Mouse (Mus musculus): ENCODE data around the gene Ptges. TPM values are rescaled to one million over a fixed set of nuclear protein-coding genes. Genes with fewer than 3 reads are reported as not detected.
"Not testable (repeated sequence)": the region's sequence is repeated elsewhere in the genome, so short reads cannot be mapped to it uniquely, and the experiment has no call there.

Gene Ptges
- polyA plus RNA-seq, 1 experiment from 2014 or later, result 7.2 TPM

DNA sequence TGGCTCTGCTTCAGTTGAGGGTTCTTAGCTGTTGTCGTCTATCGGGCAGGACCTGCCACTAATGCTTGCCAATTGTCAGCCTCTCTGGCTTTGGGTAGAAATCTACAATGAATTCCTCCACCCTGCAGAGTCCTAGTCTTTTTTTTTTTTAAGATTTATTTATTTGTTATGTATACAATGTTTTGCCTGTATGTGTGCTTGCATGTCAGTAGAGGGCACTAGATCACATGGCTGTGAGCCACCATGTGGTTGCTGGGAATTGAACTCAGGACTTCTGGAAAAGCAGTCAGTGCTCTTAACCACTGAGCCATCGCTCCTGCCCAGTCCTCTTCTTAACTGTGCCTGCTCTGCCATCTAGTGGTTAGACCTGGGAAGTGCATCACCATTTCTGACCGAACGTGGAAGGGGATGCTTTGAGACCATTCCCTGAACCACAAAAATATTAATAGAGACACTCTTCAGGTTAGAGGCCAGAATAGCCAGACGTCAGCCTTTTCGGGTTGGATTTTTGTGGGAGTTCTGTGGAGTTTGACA is 4.3 kb upstream of the Ptges start:
- Histone ChIP-seq H3K4me2 (replicated peaks; ENCODE audit: low read depth, low read length) (no peak overlapping the region), H3K27me3 (ENCODE audit: control insufficient read depth, insufficient read depth, low read length) (0 out of 2 replicates have a peak, but pooled peaks cover 2% of the 10 kb centered on the region), H3K4me3 (ENCODE audit: low read length) (no peak overlapping the region), H3K9me3 (ENCODE audit: control insufficient read depth, low read length) (no peaks in the 10 kb centered on the region), H3K4me1 (ENCODE audit: control insufficient read depth, insufficient read depth, low read length) (0 out of 2 replicates have a peak, but pooled peaks cover 3% of the 10 kb centered on the region), H3K9ac (ENCODE audit: low read depth, low read length) (no peak overlapping the region), H3K27ac (ENCODE audit: low read depth, low read length) (no peak overlapping the region), H3K36me3 (ENCODE audit: control insufficient read depth, insufficient read depth, low read length) (no peaks in the 10 kb centered on the region)
- no peak for ATAC-seq (ENCODE audit: low FRiP score, low TSS enrichment)
- 20% methylated on average over 7 of the region's 7 CpGs for WGBS

GRCm38 (mm10) chr2:30933032-30933431 is 3.4 kb upstream of the Ptges start:
- WGBS, result 82% methylated on average over 6 of the region's 6 CpGs
- H3K27ac ChIP-seq (ENCODE audit: low read depth, low read length), result no peak overlapping the region
- H3K4me3 ChIP-seq (ENCODE audit: low read length), result no peak overlapping the region
- no peaks in the 10 kb centered on the region for H3K36me3 ChIP-seq (ENCODE audit: control insufficient read depth, insufficient read depth, low read length)
- ATAC-seq (ENCODE audit: low FRiP score, low TSS enrichment), result no peak
- no peak overlapping the region for H3K9ac ChIP-seq (ENCODE audit: low read depth, low read length)
- H3K4me1 ChIP-seq (ENCODE audit: control insufficient read depth, insufficient read depth, low read length), result 0 out of 2 replicates have a peak, but pooled peaks cover 11% of the 10 kb centered on the region
- H3K27me3 ChIP-seq (ENCODE audit: control insufficient read depth, insufficient read depth, low read length), result 0 out of 2 replicates have a peak, but pooled peaks cover 2% of the 10 kb centered on the region
- H3K4me2 ChIP-seq (replicated peaks; ENCODE audit: low read depth, low read length), result no peak overlapping the region
- no peaks in the 10 kb centered on the region for H3K9me3 ChIP-seq (ENCODE audit: control insufficient read depth, low read length)

- 80% methylated on average over 3 of the region's 3 CpGs for WGBS
Observed at GRCm38 (mm10) chr2:30931922-30932321, 2.3 kb upstream of the Ptges start.

GRCm38 (mm10) chr2:30930846-30931245 is 1.2 kb upstream of the Ptges start:
- not testable (repeated sequence) for H3K9me3 ChIP-seq (ENCODE audit: control insufficient read depth, low read length); ATAC-seq (ENCODE audit: low FRiP score, low TSS enrichment); H3K27ac ChIP-seq (ENCODE audit: low read depth, low read length); H3K36me3 ChIP-seq (ENCODE audit: control insufficient read depth, insufficient read depth, low read length); H3K9ac ChIP-seq (ENCODE audit: low read depth, low read length); H3K27me3 ChIP-seq (ENCODE audit: control insufficient read depth, insufficient read depth, low read length); H3K4me3 ChIP-seq (ENCODE audit: low read length); H3K4me2 ChIP-seq (replicated peaks; ENCODE audit: low read depth, low read length)
- peaks cover 24% of the 10 kb centered on the region; the same call in 1 of the 2 replicates for H3K4me1 ChIP-seq (ENCODE audit: control insufficient read depth, insufficient read depth, low read length)
- 78% methylated on average over 2 of the region's 2 CpGs for WGBS

More at GRCm38 (mm10) chr2:30931922-30932321, 2.3 kb upstream of the Ptges start:
- Histone ChIP-seq H3K4me2 (replicated peaks; ENCODE audit: low read depth, low read length) (no peak overlapping the region), H3K9me3 (ENCODE audit: control insufficient read depth, low read length) (no peaks in the 10 kb centered on the region), H3K27me3 (ENCODE audit: control insufficient read depth, insufficient read depth, low read length) (0 out of 2 replicates have a peak, but pooled peaks cover 2% of the 10 kb centered on the region), H3K4me1 (ENCODE audit: control insufficient read depth, insufficient read depth, low read length) (peaks cover 20% of the 10 kb centered on the region; the same call in 1 of the 2 replicates), H3K36me3 (ENCODE audit: control insufficient read depth, insufficient read depth, low read length) (no peaks in the 10 kb centered on the region), H3K4me3 (ENCODE audit: low read length) (no peak overlapping the region), H3K9ac (ENCODE audit: low read depth, low read length) (no peak overlapping the region), H3K27ac (ENCODE audit: low read depth, low read length) (no peak overlapping the region)
- no peak for ATAC-seq (ENCODE audit: low FRiP score, low TSS enrichment)

GRCm38 (mm10) chr2:30928893-30929482 is 675 bp downstream of the Ptges start:
- Histone ChIP-seq H3K9ac (ENCODE audit: low read depth, low read length) (no peak overlapping the region), H3K9me3 (ENCODE audit: control insufficient read depth, low read length) (no peaks in the 10 kb centered on the region), H3K27me3 (ENCODE audit: control insufficient read depth, insufficient read depth, low read length) (no peaks in the 10 kb centered on the region), H3K4me1 (ENCODE audit: control insufficient read depth, insufficient read depth, low read length) (peaks cover 24% of the 10 kb centered on the region; the same call in 1 of the 2 replicates), H3K4me2 (replicated peaks; ENCODE audit: low read depth, low read length) (peak overlapping the region; percentile 41), H3K27ac (ENCODE audit: low read depth, low read length) (no peak overlapping the region), H3K4me3 (ENCODE audit: low read length) (peak overlapping the region; percentile 14; the same call in 1 of the 2 replicates), H3K36me3 (ENCODE audit: control insufficient read depth, insufficient read depth, low read length) (no peaks in the 10 kb centered on the region)
- 19% methylated on average over 12 of the region's 12 CpGs for WGBS
- peak; percentile 41; the same call in 1 of the 2 replicates for ATAC-seq (ENCODE audit: low FRiP score, low TSS enrichment)

DNA sequence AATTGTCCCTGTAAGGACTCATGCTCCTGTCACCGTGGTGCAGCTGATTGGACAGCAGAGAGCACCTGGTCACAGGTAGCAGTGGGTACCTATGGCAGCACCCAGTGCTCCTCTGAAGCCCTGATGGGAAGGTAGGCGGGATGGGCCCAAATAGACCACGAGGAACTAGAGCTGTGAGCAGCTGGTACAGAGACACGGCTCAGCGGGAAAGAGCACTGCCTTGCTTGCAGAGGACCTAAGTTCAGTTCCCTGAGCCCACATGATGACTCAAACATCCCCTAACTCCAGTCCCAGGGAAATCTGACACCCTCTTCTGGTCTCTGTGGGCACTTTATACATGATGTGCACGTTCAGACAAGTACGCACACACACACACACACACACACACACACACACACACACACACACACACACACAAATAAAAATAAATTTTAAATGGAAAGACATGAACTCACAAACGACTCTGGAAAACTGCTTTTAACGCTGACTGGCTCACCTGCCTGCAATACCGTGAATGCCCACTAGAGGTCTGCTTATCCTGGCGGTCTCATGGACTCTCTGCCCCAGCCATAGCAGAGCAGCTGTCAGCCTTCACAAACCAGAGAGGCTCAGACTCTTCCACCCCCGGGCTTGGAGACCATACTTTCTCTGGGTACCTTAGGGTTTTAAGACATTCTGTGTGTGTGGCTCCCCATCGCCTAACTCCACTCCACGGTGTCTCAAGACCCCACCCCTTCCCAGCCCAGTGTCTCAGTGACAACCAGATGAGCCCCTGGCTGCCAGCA is 1.6 kb downstream of the Ptges start:
- H3K9me3 ChIP-seq (ENCODE audit: control insufficient read depth, low read length), result no peaks in the 10 kb centered on the region
- peak; percentile 68; the same call in 1 of the 2 replicates for ATAC-seq (ENCODE audit: low FRiP score, low TSS enrichment)
- H3K4me2 ChIP-seq (replicated peaks; ENCODE audit: low read depth, low read length), result no peak overlapping the region
- H3K27ac ChIP-seq (ENCODE audit: low read depth, low read length), result no peak overlapping the region
- H3K36me3 ChIP-seq (ENCODE audit: control insufficient read depth, insufficient read depth, low read length), result no peaks in the 10 kb centered on the region
- peaks cover 24% of the 10 kb centered on the region; the same call in 1 of the 2 replicates for H3K4me1 ChIP-seq (ENCODE audit: control insufficient read depth, insufficient read depth, low read length)
- no peaks in the 10 kb centered on the region for H3K27me3 ChIP-seq (ENCODE audit: control insufficient read depth, insufficient read depth, low read length)
- H3K9ac ChIP-seq (ENCODE audit: low read depth, low read length), result no peak overlapping the region
- no peak overlapping the region for H3K4me3 ChIP-seq (ENCODE audit: low read length)
- WGBS, result 29% methylated on average over 14 of the region's 14 CpGs

GRCm38 (mm10) chr2:30927151-30927781 is 2.4 kb downstream of the Ptges start:
- H3K27ac ChIP-seq (ENCODE audit: low read depth, low read length), result no peak overlapping the region
- no peak overlapping the region for H3K4me3 ChIP-seq (ENCODE audit: low read length)
- WGBS, result 68% methylated on average over 9 of the region's 9 CpGs
- H3K27me3 ChIP-seq (ENCODE audit: control insufficient read depth, insufficient read depth, low read length), result no peaks in the 10 kb centered on the region
- H3K9me3 ChIP-seq (ENCODE audit: control insufficient read depth, low read length), result no peaks in the 10 kb centered on the region
- H3K4me2 ChIP-seq (replicated peaks; ENCODE audit: low read depth, low read length), result no peak overlapping the region
- no peak overlapping the region for H3K9ac ChIP-seq (ENCODE audit: low read depth, low read length)
- H3K36me3 ChIP-seq (ENCODE audit: control insufficient read depth, insufficient read depth, low read length), result no peaks in the 10 kb centered on the region
- peaks cover 24% of the 10 kb centered on the region; the same call in 1 of the 2 replicates for H3K4me1 ChIP-seq (ENCODE audit: control insufficient read depth, insufficient read depth, low read length)
- ATAC-seq (ENCODE audit: low FRiP score, low TSS enrichment), result no peak

DNA sequence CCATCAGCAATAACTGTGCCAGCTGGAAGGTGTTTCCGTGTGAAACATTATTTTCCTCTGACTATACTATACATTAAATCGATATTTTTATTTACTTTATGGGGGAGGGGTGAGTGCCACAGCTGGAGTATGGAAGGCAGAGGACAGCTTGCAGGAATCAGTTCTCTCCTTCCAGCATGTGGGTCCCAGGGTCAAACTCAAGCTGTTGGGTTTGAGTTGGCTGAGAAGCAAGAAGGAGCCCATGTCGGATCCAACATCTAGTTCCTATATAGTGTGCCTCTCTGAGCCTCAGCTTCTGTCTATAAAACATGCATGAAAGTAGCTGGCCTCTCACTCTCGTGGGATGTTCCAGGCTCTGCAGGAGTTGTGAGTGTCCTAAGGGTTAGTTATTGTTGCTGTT is 3.3 kb downstream of the Ptges start:
- Histone ChIP-seq H3K27me3 (ENCODE audit: control insufficient read depth, insufficient read depth, low read length) (no peaks in the 10 kb centered on the region), H3K36me3 (ENCODE audit: control insufficient read depth, insufficient read depth, low read length) (no peaks in the 10 kb centered on the region), H3K4me3 (ENCODE audit: low read length) (no peak overlapping the region), H3K9ac (ENCODE audit: low read depth, low read length) (no peak overlapping the region), H3K9me3 (ENCODE audit: control insufficient read depth, low read length) (no peaks in the 10 kb centered on the region), H3K4me1 (ENCODE audit: control insufficient read depth, insufficient read depth, low read length) (peaks cover 24% of the 10 kb centered on the region; the same call in 1 of the 2 replicates), H3K4me2 (replicated peaks; ENCODE audit: low read depth, low read length) (no peak overlapping the region), H3K27ac (ENCODE audit: low read depth, low read length) (no peak overlapping the region)
- no peak for ATAC-seq (ENCODE audit: low FRiP score, low TSS enrichment)
- WGBS, result 61% methylated on average over 4 of the region's 4 CpGs

Data from kidney, embryonic 14.5 days (tissue).